Mouse (Mus musculus): Measurements from ENCODE around the gene Ppil2. TPM values are rescaled to one million over a fixed set of nuclear protein-coding genes. Genes with fewer than 3 reads are reported as not detected.

The Ppil2 gene
- total and polyA plus RNA-seq, 2 experiments from 2014 or later, result 59.9 to 63.8 TPM

GRCm38 (mm10) chr16:17124119-17124870, 13.2 kb upstream of the Ppil2 start:
- DNase-seq (ENCODE audit: low spot score), result peak; percentile 15
- 8% methylated on average over 22 of the region's 22 CpGs for WGBS
- Histone ChIP-seq H3K27ac (ENCODE audit: low read depth) (no peak overlapping the region), H3K27me3 (ENCODE audit: control insufficient read depth, insufficient read depth, low read length) (no peaks in the 10 kb centered on the region), H3K36me3 (replicated peaks; ENCODE audit: control insufficient read depth, insufficient read depth, low read length) (no peaks in the 10 kb centered on the region; the same call in 1 of the 2 replicates), H3K4me1 (ENCODE audit: control insufficient read depth, insufficient read depth) (peaks cover 14% of the 10 kb centered on the region; the same call in 1 of the 2 replicates), H3K4me2 (ENCODE audit: low read depth, low read length) (peak overlapping the region; percentile 65), H3K9me3 (replicated peaks; ENCODE audit: control insufficient read depth, low read length) (no peaks in the 10 kb centered on the region), H3K4me3 (ENCODE audit: low read depth, low read length) (peak overlapping the region; percentile 41), H3K9ac (replicated peaks; ENCODE audit: low read depth, low read length) (peak overlapping the region; percentile 44)
- TF ChIP-seq EP300 (IDR thresholded peaks at IDR 0.05; ENCODE audit: low read depth) (no peak), CTCF (IDR thresholded peaks at IDR 0.05; ENCODE audit: low read depth) (no peak)
- ATAC-seq (ENCODE audit: insufficient read depth, low read depth), result peak; percentile 2; the same call in 1 of the 2 replicates

GRCm38 (mm10) chr16:17121569-17121968, 10.5 kb upstream of the Ppil2 start:
- no peaks in the 10 kb centered on the region for H3K9me3 ChIP-seq (replicated peaks; ENCODE audit: control insufficient read depth, low read length)
- H3K36me3 ChIP-seq (replicated peaks; ENCODE audit: control insufficient read depth, insufficient read depth, low read length), result no peaks in the 10 kb centered on the region; the same call in 1 of the 2 replicates
- H3K4me2 ChIP-seq (ENCODE audit: low read depth, low read length), result no peak overlapping the region
- DNase-seq (ENCODE audit: low spot score) (no peak), ATAC-seq (ENCODE audit: insufficient read depth, low read depth) (no peak)
- peaks cover 14% of the 10 kb centered on the region; the same call in 1 of the 2 replicates for H3K4me1 ChIP-seq (ENCODE audit: control insufficient read depth, insufficient read depth)
- TF ChIP-seq CTCF (IDR thresholded peaks at IDR 0.05; ENCODE audit: low read depth) (no peak), EP300 (IDR thresholded peaks at IDR 0.05; ENCODE audit: low read depth) (no peak)
- H3K27ac ChIP-seq (ENCODE audit: low read depth), result no peak overlapping the region
- no peaks in the 10 kb centered on the region for H3K27me3 ChIP-seq (ENCODE audit: control insufficient read depth, insufficient read depth, low read length)
- no peak overlapping the region for H3K9ac ChIP-seq (replicated peaks; ENCODE audit: low read depth, low read length)
- H3K4me3 ChIP-seq (ENCODE audit: low read depth, low read length), result no peak overlapping the region
- WGBS, result 81% methylated on average over 14 of the region's 14 CpGs

- TF ChIP-seq CTCF (IDR thresholded peaks at IDR 0.05; ENCODE audit: low read depth) (no peak), EP300 (IDR thresholded peaks at IDR 0.05; ENCODE audit: low read depth) (no peak)
- Histone ChIP-seq H3K27me3 (ENCODE audit: control insufficient read depth, insufficient read depth, low read length) (no peaks in the 10 kb centered on the region), H3K9ac (replicated peaks; ENCODE audit: low read depth, low read length) (no peak overlapping the region), H3K4me3 (ENCODE audit: low read depth, low read length) (no peak overlapping the region), H3K4me2 (ENCODE audit: low read depth, low read length) (no peak overlapping the region), H3K36me3 (replicated peaks; ENCODE audit: control insufficient read depth, insufficient read depth, low read length) (no peaks in the 10 kb centered on the region; the same call in 1 of the 2 replicates), H3K4me1 (ENCODE audit: control insufficient read depth, insufficient read depth) (no peaks in the 10 kb centered on the region), H3K9me3 (replicated peaks; ENCODE audit: control insufficient read depth, low read length) (no peaks in the 10 kb centered on the region), H3K27ac (ENCODE audit: low read depth) (peak overlapping the region; percentile 56)
- 67% methylated on average over 5 of the region's 5 CpGs for WGBS
- DNase-seq (ENCODE audit: low spot score) (peak; percentile 41), ATAC-seq (ENCODE audit: insufficient read depth, low read depth) (peak; percentile 70; the same call in 1 of the 2 replicates)
Observed at GRCm38 (mm10) chr16:17117309-17117799, 6.3 kb upstream of the Ppil2 start.

GRCm38 (mm10) chr16:17104600-17104999, 6.5 kb downstream of the Ppil2 start:
- no peak for ATAC-seq (ENCODE audit: insufficient read depth, low read depth)
- 63% methylated on average over 4 of the region's 4 CpGs for WGBS

GRCm38 (mm10) chr16:17102630-17103220, 8.3 kb downstream of the Ppil2 start:
- no peak overlapping the region for H3K27ac ChIP-seq (ENCODE audit: low read depth)

More at GRCm38 (mm10) chr16:17104600-17104999, 6.5 kb downstream of the Ppil2 start:
- Histone ChIP-seq H3K4me1 (ENCODE audit: control insufficient read depth, insufficient read depth) (0 out of 2 replicates have a peak, but pooled peaks cover under 1% of the 10 kb centered on the region), H3K27ac (ENCODE audit: low read depth) (no peak overlapping the region), H3K9me3 (replicated peaks; ENCODE audit: control insufficient read depth, low read length) (no peaks in the 10 kb centered on the region), H3K27me3 (ENCODE audit: control insufficient read depth, insufficient read depth, low read length) (no peaks in the 10 kb centered on the region), H3K4me3 (ENCODE audit: low read depth, low read length) (no peak overlapping the region), H3K36me3 (replicated peaks; ENCODE audit: control insufficient read depth, insufficient read depth, low read length) (peaks cover 63% of the 10 kb centered on the region), H3K9ac (replicated peaks; ENCODE audit: low read depth, low read length) (no peak overlapping the region), H3K4me2 (ENCODE audit: low read depth, low read length) (no peak overlapping the region)
- no peak for DNase-seq (ENCODE audit: low spot score)
- no peak for TF ChIP-seq EP300 (IDR thresholded peaks at IDR 0.05; ENCODE audit: low read depth)
- TF ChIP-seq CTCF (IDR thresholded peaks at IDR 0.05; ENCODE audit: low read depth), result no peak

More at GRCm38 (mm10) chr16:17102630-17103220, 8.3 kb downstream of the Ppil2 start:
- Histone ChIP-seq H3K9ac (replicated peaks; ENCODE audit: low read depth, low read length) (no peak overlapping the region), H3K4me3 (ENCODE audit: low read depth, low read length) (no peak overlapping the region), H3K36me3 (replicated peaks; ENCODE audit: control insufficient read depth, insufficient read depth, low read length) (peaks cover 78% of the 10 kb centered on the region), H3K27me3 (ENCODE audit: control insufficient read depth, insufficient read depth, low read length) (no peaks in the 10 kb centered on the region), H3K9me3 (replicated peaks; ENCODE audit: control insufficient read depth, low read length) (no peaks in the 10 kb centered on the region), H3K4me1 (ENCODE audit: control insufficient read depth, insufficient read depth) (no peaks in the 10 kb centered on the region), H3K4me2 (ENCODE audit: low read depth, low read length) (no peak overlapping the region)
- 74% methylated on average over 7 of the region's 7 CpGs for WGBS
- TF ChIP-seq EP300 (IDR thresholded peaks at IDR 0.05; ENCODE audit: low read depth) (no peak), CTCF (IDR thresholded peaks at IDR 0.05; ENCODE audit: low read depth) (no peak)
- ATAC-seq (ENCODE audit: insufficient read depth, low read depth) (no peak), DNase-seq (ENCODE audit: low spot score) (no peak)
